Mouse (Mus musculus) gastrocnemius, postnatal 14 days (tissue): Measurements from ENCODE around the gene Klhl40. TPM values are rescaled to one million over a fixed set of nuclear protein-coding genes. Genes with fewer than 3 reads are reported as not detected.

Experiments
- DNase-seq: peaks from one replicate; pipeline ENCODE4 v3.0.0; 2021; ENCODE audit warnings: mixed read lengths
- intact Hi-C: fragments of 180-260 bp; cut with DNase I; formaldehyde crosslinking; loops from one replicate; pipeline ENCODE4 v1.15.1; 2025; ENCODE audit warnings: low total_unique reads
- total RNA-seq, 2 experiments: library from RNA; stranded (reverse); gene quantifications; 2 replicates each; pipeline ENCODE4 v1.2.3; 2021

Klhl40 gene
- total RNA-seq, 2 experiments from 2014 or later = 116 to 158 TPM

GRCm38 (mm10) chr9:121819771-121820471, 42.5 kb downstream of the Klhl40 start:
- no peak for DNase-seq
- intact Hi-C loops = no loop called here

- intact Hi-C loops = no loop called here
- DNase-seq = no peak
Measured at GRCm38 (mm10) chr9:121820765-121821164, 43.4 kb downstream of the Klhl40 start.

- DNase-seq = no peak
- intact Hi-C loops = no loop called here
Measured at GRCm38 (mm10) chr9:121822585-121822991, 45.2 kb downstream of the Klhl40 start.

- intact Hi-C loops = no loop called here
- no peak for DNase-seq
Measured at GRCm38 (mm10) chr9:121823051-121823450, 45.6 kb downstream of the Klhl40 start.

- intact Hi-C loops = no loop called here
- no peak for DNase-seq
Measured at GRCm38 (mm10) chr9:121823991-121824390, 46.6 kb downstream of the Klhl40 start.

- DNase-seq = no peak
- intact Hi-C loops = no loop called here
Measured at GRCm38 (mm10) chr9:121826356-121826755, 48.9 kb downstream of the Klhl40 start.

GRCm38 (mm10) chr9:121828314-121828713, 50.9 kb downstream of the Klhl40 start:
- intact Hi-C loops = no loop called here
- no peak for DNase-seq

GRCm38 (mm10) chr9:121829270-121829992, 52.0 kb downstream of the Klhl40 start:
- intact Hi-C loops = no loop called here
- DNase-seq = no peak

- DNase-seq = peak; percentile 52
- intact Hi-C loops = loop anchor here (5.0 kb wide), 1 partner anchor 47 kb away; no protein-coding TSS in a partner anchor
Measured at GRCm38 (mm10) chr9:121830243-121830955, 53.0 kb downstream of the Klhl40 start.

GRCm38 (mm10) chr9:121830956-121831293, 53.5 kb downstream of the Klhl40 start:
- intact Hi-C loops = loop anchor here (5.0 kb wide), 1 partner anchor 46 kb away; no protein-coding TSS in a partner anchor
- peak; percentile 79 for DNase-seq

Other genes with a start within 250 kb of the Klhl40 start
- under 1 TPM in 1 of 2 experiments, not detected in 1; 0.45 TPM for gene Lyzl4, start 135.5 kb upstream of the Klhl40 start, total RNA-seq
- gene Vipr1, start 134.9 kb upstream of the Klhl40 start, total RNA-seq = 1 to 10 TPM; 1.1 to 1.2 TPM
- 1 to 10 TPM; 3.1 to 6.1 TPM for gene Sec22c, start 72.1 kb upstream of the Klhl40 start, total RNA-seq
- 10 to 100 TPM; 89.3 to 93.6 TPM for gene Ss18l2, start 67.3 kb upstream of the Klhl40 start, total RNA-seq
- 10 to 100 TPM; 24.2 to 29.9 TPM for gene Nktr, start 58.4 kb upstream of the Klhl40 start, total RNA-seq
- gene Zfp651, start 18.3 kb upstream of the Klhl40 start, total RNA-seq = 10 to 100 TPM; 51.5 to 56.1 TPM
- 100 to 1,000 TPM; 276 to 284 TPM for gene Hhatl, start 14.9 kb downstream of the Klhl40 start, total RNA-seq
- gene Ccdc13, start 61.9 kb downstream of the Klhl40 start, total RNA-seq = under 1 TPM; 0.22 to 0.35 TPM
- 100 to 1,000 TPM in 1 of 2 experiments, 10 to 100 TPM in 1; 97.2 to 109 TPM for gene Higd1a, start 80.8 kb downstream of the Klhl40 start, total RNA-seq
- 1 to 10 TPM; 2.2 to 2.8 TPM for gene Ackr2, start 120.7 kb downstream of the Klhl40 start, total RNA-seq
- gene Cyp8b1, start 138.7 kb downstream of the Klhl40 start, total RNA-seq = not detected
- 1 to 10 TPM; 3.1 to 4.3 TPM for gene Fam198a, start 173.4 kb downstream of the Klhl40 start, total RNA-seq
- gene Pomgnt2, start 219.5 kb downstream of the Klhl40 start, total RNA-seq = 1 to 10 TPM; 7.1 to 9.0 TPM